Mouse (Mus musculus) kidney, postnatal 36 days (tissue): Measurements from ENCODE around the gene 4632433K11Rik.
"Not testable (repeated sequence)": the region's sequence is repeated elsewhere in the genome, so short reads cannot be mapped to it uniquely, and the experiment has no call there.

Experiments
- DNase-seq, 2 experiments: peaks; one replicate each; pipeline ENCODE4 v3.0.0; 2021 to 2022; ENCODE audit warnings: mixed read lengths in 2 of 2

The 4632433K11Rik gene

GRCm38 (mm10) chr7:5057381-5057780 lies 23.5 kb downstream of the 4632433K11Rik start:
- DNase-seq = no peak

GRCm38 (mm10) chr7:5057804-5058203 lies 23.9 kb downstream of the 4632433K11Rik start:
- DNase-seq = peak in 1 of 2 experiments; percentile 31

- no peak for DNase-seq
Measured at GRCm38 (mm10) chr7:5058631-5059030, 24.7 kb downstream of the 4632433K11Rik start.

GRCm38 (mm10) chr7:5059421-5059820 lies 25.5 kb downstream of the 4632433K11Rik start:
- DNase-seq = no peak

- peak; percentile 87 to 91 for DNase-seq
Measured at GRCm38 (mm10) chr7:5060239-5060731, 26.4 kb downstream of the 4632433K11Rik start.

GRCm38 (mm10) chr7:5060944-5061773 lies 27.2 kb downstream of the 4632433K11Rik start:
- peak; percentile 99 for DNase-seq

GRCm38 (mm10) chr7:5061774-5062359 lies 27.9 kb downstream of the 4632433K11Rik start, which contains the start of gene U2af2:
TSS of gene U2af2 (plus strand) at chr7:5062143.
- DNase-seq = peak; percentile 95 to 98

GRCm38 (mm10) chr7:5062360-5063001 lies 28.6 kb downstream of the 4632433K11Rik start:
- peak; percentile 77 to 81 for DNase-seq

- DNase-seq = no peak
Measured at GRCm38 (mm10) chr7:5064886-5065285, 31.0 kb downstream of the 4632433K11Rik start.

- no peak for DNase-seq
Measured at GRCm38 (mm10) chr7:5073586-5073985, 39.7 kb downstream of the 4632433K11Rik start.

- peak in 1 of 2 experiments; percentile 50 for DNase-seq
Measured at GRCm38 (mm10) chr7:5074984-5075383, 41.1 kb downstream of the 4632433K11Rik start.

GRCm38 (mm10) chr7:5076931-5077330 lies 43.0 kb downstream of the 4632433K11Rik start:
- DNase-seq = no peak

GRCm38 (mm10) chr7:5079365-5080009 lies 45.6 kb downstream of the 4632433K11Rik start:
- DNase-seq = not testable (repeated sequence)

- peak; percentile 98 to 99 for DNase-seq
Measured at GRCm38 (mm10) chr7:5080010-5080751, 46.3 kb downstream of the 4632433K11Rik start, which contains the start of gene Epn1. TSS of gene Epn1 (plus strand) at chr7:5080235.

GRCm38 (mm10) chr7:5080815-5081214 lies 46.9 kb downstream of the 4632433K11Rik start:
- DNase-seq = no peak

GRCm38 (mm10) chr7:5081241-5081640 lies 47.3 kb downstream of the 4632433K11Rik start:
- no peak for DNase-seq

- no peak for DNase-seq
Measured at GRCm38 (mm10) chr7:5081939-5082338, 48.0 kb downstream of the 4632433K11Rik start.

GRCm38 (mm10) chr7:5083325-5084105 lies 49.6 kb downstream of the 4632433K11Rik start:
- peak; percentile 70 to 74 for DNase-seq
